Mouse (Mus musculus): ENCODE data around the gene Dbx1. TPM values are rescaled to one million over a fixed set of nuclear protein-coding genes. Genes with fewer than 3 reads are reported as not detected.

Dbx1 gene
- polyA plus RNA-seq, 1 experiment from 2014 or later: 0.28 TPM

- 72% methylated on average over 1 of the region's 1 CpGs for WGBS
- ATAC-seq (ENCODE audit: insufficient number of reproducible peaks, insufficient read depth, low FRiP score, low TSS enrichment, low read depth): no peak
- Histone ChIP-seq H3K36me3 (no peaks in the 10 kb centered on the region), H3K27ac (no peak overlapping the region), H3K9ac (no peak overlapping the region), H3K4me3 (no peak overlapping the region), H3K9me3 (no peaks in the 10 kb centered on the region), H3K27me3 (peaks cover 43% of the 10 kb centered on the region), H3K4me1 (peaks cover 3% of the 10 kb centered on the region; the same call in 1 of the 2 replicates), H3K4me2 (no peak overlapping the region)
These were observed 16.5 kb downstream of the Dbx1 start for GRCm38 (mm10) chr7:49620160-49620559.

GRCm38 (mm10) chr7:49617087-49617486 lies 19.6 kb downstream of the Dbx1 start:
- no peak overlapping the region for H3K4me3 ChIP-seq
- H3K27me3 ChIP-seq: peaks cover 29% of the 10 kb centered on the region
- no peaks in the 10 kb centered on the region for H3K9me3 ChIP-seq
- no peak for ATAC-seq (ENCODE audit: insufficient number of reproducible peaks, insufficient read depth, low FRiP score, low TSS enrichment, low read depth)
- no peaks in the 10 kb centered on the region for H3K36me3 ChIP-seq
- H3K4me1 ChIP-seq: peaks cover 3% of the 10 kb centered on the region; the same call in 1 of the 2 replicates
- no peak overlapping the region for H3K27ac ChIP-seq
- 80% methylated on average over 4 of the region's 4 CpGs for whole genome bisulfite sequencing
- no peak overlapping the region for H3K4me2 ChIP-seq
- no peak overlapping the region for H3K9ac ChIP-seq

GRCm38 (mm10) chr7:49616258-49616735 lies 20.4 kb downstream of the Dbx1 start:
- Histone ChIP-seq H3K27me3 (peaks cover 28% of the 10 kb centered on the region), H3K4me2 (peak overlapping the region; percentile 40), H3K36me3 (no peaks in the 10 kb centered on the region), H3K9me3 (no peaks in the 10 kb centered on the region), H3K27ac (no peak overlapping the region), H3K9ac (no peak overlapping the region), H3K4me3 (no peak overlapping the region), H3K4me1 (peaks cover 3% of the 10 kb centered on the region; the same call in 1 of the 2 replicates)
- no peak for ATAC-seq (ENCODE audit: insufficient number of reproducible peaks, insufficient read depth, low FRiP score, low TSS enrichment, low read depth)
- WGBS: 9% methylated on average over 6 of the region's 7 CpGs

GRCm38 (mm10) chr7:49604965-49605795 lies 31.5 kb downstream of the Dbx1 start:
- no peak overlapping the region for H3K4me2 ChIP-seq
- H3K9ac ChIP-seq: no peak overlapping the region
- 87% methylated on average over 15 of the region's 15 CpGs for WGBS
- no peaks in the 10 kb centered on the region for H3K27me3 ChIP-seq
- H3K9me3 ChIP-seq: no peaks in the 10 kb centered on the region
- no peak overlapping the region for H3K27ac ChIP-seq
- peaks cover 35% of the 10 kb centered on the region for H3K36me3 ChIP-seq
- H3K4me1 ChIP-seq: peaks cover 3% of the 10 kb centered on the region; the same call in 1 of the 2 replicates
- no peak for ATAC-seq (ENCODE audit: insufficient number of reproducible peaks, insufficient read depth, low FRiP score, low TSS enrichment, low read depth)
- no peak overlapping the region for H3K4me3 ChIP-seq

- 83% methylated on average over 14 of the region's 14 CpGs for WGBS
These were observed 32.4 kb downstream of the Dbx1 start for GRCm38 (mm10) chr7:49604244-49604643.

GRCm38 (mm10) chr7:49601191-49601975 lies 35.3 kb downstream of the Dbx1 start:
- Histone ChIP-seq H3K4me2 (no peak overlapping the region), H3K36me3 (peaks cover 61% of the 10 kb centered on the region), H3K9ac (no peak overlapping the region), H3K9me3 (no peaks in the 10 kb centered on the region), H3K27me3 (no peaks in the 10 kb centered on the region), H3K4me3 (no peak overlapping the region), H3K27ac (no peak overlapping the region), H3K4me1 (peaks cover 3% of the 10 kb centered on the region; the same call in 1 of the 2 replicates)
- no peak for ATAC-seq (ENCODE audit: insufficient number of reproducible peaks, insufficient read depth, low FRiP score, low TSS enrichment, low read depth)
- 45% methylated on average over 13 of the region's 13 CpGs for WGBS

More at GRCm38 (mm10) chr7:49604244-49604643, 32.4 kb downstream of the Dbx1 start:
- Histone ChIP-seq H3K4me1 (peaks cover 3% of the 10 kb centered on the region; the same call in 1 of the 2 replicates), H3K36me3 (peaks cover 44% of the 10 kb centered on the region), H3K9ac (no peak overlapping the region), H3K27ac (no peak overlapping the region), H3K9me3 (no peaks in the 10 kb centered on the region), H3K4me2 (no peak overlapping the region), H3K4me3 (no peak overlapping the region), H3K27me3 (no peaks in the 10 kb centered on the region)
- ATAC-seq (ENCODE audit: insufficient number of reproducible peaks, insufficient read depth, low FRiP score, low TSS enrichment, low read depth): no peak

- Histone ChIP-seq H3K4me2 (no peak overlapping the region), H3K4me3 (no peak overlapping the region), H3K9ac (no peak overlapping the region), H3K27me3 (no peaks in the 10 kb centered on the region), H3K4me1 (peaks cover 3% of the 10 kb centered on the region; the same call in 1 of the 2 replicates), H3K36me3 (peaks cover 60% of the 10 kb centered on the region), H3K9me3 (no peaks in the 10 kb centered on the region), H3K27ac (no peak overlapping the region)
- no peak for ATAC-seq (ENCODE audit: insufficient number of reproducible peaks, insufficient read depth, low FRiP score, low TSS enrichment, low read depth)
- WGBS: 91% methylated on average over 3 of the region's 3 CpGs
These were observed 36.7 kb downstream of the Dbx1 start for GRCm38 (mm10) chr7:49599950-49600349.

GRCm38 (mm10) chr7:49598225-49598624 lies 38.4 kb downstream of the Dbx1 start:
- H3K9me3 ChIP-seq: no peaks in the 10 kb centered on the region
- WGBS: 95% methylated on average over 13 of the region's 13 CpGs
- H3K4me2 ChIP-seq: no peak overlapping the region
- H3K27me3 ChIP-seq: no peaks in the 10 kb centered on the region
- H3K27ac ChIP-seq: no peak overlapping the region
- no peak overlapping the region for H3K4me3 ChIP-seq
- peaks cover 3% of the 10 kb centered on the region; the same call in 1 of the 2 replicates for H3K4me1 ChIP-seq
- H3K9ac ChIP-seq: no peak overlapping the region
- no peak for ATAC-seq (ENCODE audit: insufficient number of reproducible peaks, insufficient read depth, low FRiP score, low TSS enrichment, low read depth)
- H3K36me3 ChIP-seq: peaks cover 69% of the 10 kb centered on the region

- 76% methylated on average over 3 of the region's 3 CpGs for WGBS
- ATAC-seq (ENCODE audit: insufficient number of reproducible peaks, insufficient read depth, low FRiP score, low TSS enrichment, low read depth): no peak
- no peak overlapping the region for H3K9ac ChIP-seq
- no peaks in the 10 kb centered on the region for H3K27me3 ChIP-seq
- no peak overlapping the region for H3K4me2 ChIP-seq
- H3K36me3 ChIP-seq: peaks cover 71% of the 10 kb centered on the region
- no peak overlapping the region for H3K4me3 ChIP-seq
- no peak overlapping the region for H3K27ac ChIP-seq
- no peaks in the 10 kb centered on the region for H3K9me3 ChIP-seq
- peaks cover 3% of the 10 kb centered on the region; the same call in 1 of the 2 replicates for H3K4me1 ChIP-seq
These were observed 38.9 kb downstream of the Dbx1 start for GRCm38 (mm10) chr7:49597776-49598175.

- WGBS: 89% methylated on average over 8 of the region's 8 CpGs
- Histone ChIP-seq H3K9ac (no peak overlapping the region), H3K4me1 (peaks cover 9% of the 10 kb centered on the region; the same call in 1 of the 2 replicates), H3K27ac (no peak overlapping the region), H3K9me3 (no peaks in the 10 kb centered on the region), H3K27me3 (no peaks in the 10 kb centered on the region), H3K4me3 (no peak overlapping the region), H3K4me2 (no peak overlapping the region), H3K36me3 (peaks cover 69% of the 10 kb centered on the region)
- no peak for ATAC-seq (ENCODE audit: insufficient number of reproducible peaks, insufficient read depth, low FRiP score, low TSS enrichment, low read depth)
These were observed 47.0 kb downstream of the Dbx1 start for GRCm38 (mm10) chr7:49589635-49590034.

GRCm38 (mm10) chr7:49586530-49587120 lies 50.0 kb downstream of the Dbx1 start:
- no peak overlapping the region for H3K4me2 ChIP-seq
- peaks cover 9% of the 10 kb centered on the region; the same call in 1 of the 2 replicates for H3K4me1 ChIP-seq
- H3K9me3 ChIP-seq: no peaks in the 10 kb centered on the region
- no peak overlapping the region for H3K9ac ChIP-seq
- no peaks in the 10 kb centered on the region for H3K27me3 ChIP-seq
- H3K4me3 ChIP-seq: no peak overlapping the region
- H3K27ac ChIP-seq: 0 out of 2 replicates have a peak overlapping the region, but pooled peaks have one; percentile 51
- no peak for ATAC-seq (ENCODE audit: insufficient number of reproducible peaks, insufficient read depth, low FRiP score, low TSS enrichment, low read depth)
- peaks cover 62% of the 10 kb centered on the region for H3K36me3 ChIP-seq
- WGBS: 57% methylated on average over 5 of the region's 5 CpGs

Measured in embryonic facial prominence, embryonic 13.5 days (tissue).